Mouse (Mus musculus) lung, embryonic 15.5 days (tissue): Measurements from ENCODE around the gene Nxpe5. TPM values are rescaled to one million over a fixed set of nuclear protein-coding genes. Genes with fewer than 3 reads are reported as not detected.

Experiments used
- ATAC-seq: fragments of 200-750 bp; cut with Nextera tagmentation; 2 replicates; pipeline ENCODE4 v1.8.0; 2017; ENCODE audit warnings: moderate number of reproducible peaks, borderline replicate concordance; ENCODE audit not compliant: low FRiP score, low TSS enrichment; ENCODE audit errors: extremely low read depth
- H3K27ac ChIP-seq: fragments of 300-500 bp; sonication (generic); 2 replicates; pipeline ENCODE4 v1.5.1; 2015; ENCODE audit warnings: moderate library complexity, mild to moderate bottlenecking, inconsistent platforms
- H3K27me3 ChIP-seq: fragments of 300-500 bp; sonication (generic); 2 replicates; pipeline ENCODE4 v1.6.1; 2015; ENCODE audit warnings: inconsistent platforms
- H3K36me3 ChIP-seq: fragments of 300-500 bp; sonication (generic); 2 replicates; pipeline ENCODE4 v1.6.1; 2015; ENCODE audit warnings: inconsistent platforms
- H3K4me1 ChIP-seq: fragments of 300-500 bp; sonication (generic); 2 replicates; pipeline ENCODE4 v1.6.1; 2015; ENCODE audit warnings: inconsistent platforms
- H3K4me2 ChIP-seq: fragments of 300-500 bp; sonication (generic); 2 replicates; pipeline ENCODE4 v1.6.1; 2015; ENCODE audit warnings: inconsistent platforms, mild to moderate bottlenecking, moderate library complexity
- H3K4me3 ChIP-seq: fragments of 300-500 bp; sonication (generic); 2 replicates; pipeline ENCODE4 v1.5.1; 2015; ENCODE audit warnings: mild to moderate bottlenecking, inconsistent platforms
- H3K9ac ChIP-seq: fragments of 300-500 bp; sonication (generic); 2 replicates; pipeline ENCODE4 v1.6.1; 2015; ENCODE audit warnings: inconsistent platforms
- H3K9me3 ChIP-seq: fragments of 300-500 bp; sonication (generic); 2 replicates; pipeline ENCODE4 v1.6.1; 2016; ENCODE audit warnings: inconsistent platforms
- WGBS: fragments of 180-500 bp; shearing (Covaris S2); methylation state at CpG from one replicate; pipeline ENCODE4 v1.1.7; 2015; 5-methylcytosine and 5-hydroxymethylcytosine counted together
- polyA plus RNA-seq: library from polyadenylated mRNA; unstranded; fragments of >200 nt; fragmentation: Nextera tagmentation; extraction: Ambion mirVana; gene quantifications from 2 replicates; pipeline ENCODE4 v1.2.1, GENCODE M21; 2015

Nxpe5 gene
- polyA plus RNA-seq, 1 experiment from 2014 or later, result not detected

GRCm38 (mm10) chr5:138256094-138256467, 30.4 kb downstream of the Nxpe5 start:
- Histone ChIP-seq H3K4me3 (peak overlapping the region; percentile 76), H3K4me1 (peaks cover 10% of the 10 kb centered on the region), H3K9me3 (no peaks in the 10 kb centered on the region), H3K9ac (peak overlapping the region; percentile 61), H3K36me3 (peaks cover 29% of the 10 kb centered on the region), H3K27ac (peak overlapping the region; percentile 77), H3K27me3 (no peaks in the 10 kb centered on the region), H3K4me2 (peak overlapping the region; percentile 70)
- 20% methylated on average over 7 of the region's 7 CpGs for WGBS
- ATAC-seq, result no peak

- H3K27me3 ChIP-seq, result no peaks in the 10 kb centered on the region
- WGBS, result 80% methylated on average over 10 of the region's 10 CpGs
- H3K27ac ChIP-seq, result no peak overlapping the region
- H3K9me3 ChIP-seq, result no peaks in the 10 kb centered on the region
- no peak for ATAC-seq
- H3K4me3 ChIP-seq, result no peak overlapping the region
- H3K9ac ChIP-seq, result no peak overlapping the region
- peaks cover 38% of the 10 kb centered on the region for H3K36me3 ChIP-seq
- H3K4me2 ChIP-seq, result no peak overlapping the region
- H3K4me1 ChIP-seq, result peaks cover 16% of the 10 kb centered on the region
Measured at GRCm38 (mm10) chr5:138256966-138257584, 31.4 kb downstream of the Nxpe5 start.

GRCm38 (mm10) chr5:138257585-138257978, 31.9 kb downstream of the Nxpe5 start:
- 93% methylated on average over 4 of the region's 4 CpGs for WGBS
- H3K9me3 ChIP-seq, result no peaks in the 10 kb centered on the region
- no peak overlapping the region for H3K9ac ChIP-seq
- ATAC-seq, result no peak
- H3K27me3 ChIP-seq, result no peaks in the 10 kb centered on the region
- H3K27ac ChIP-seq, result no peak overlapping the region
- H3K4me2 ChIP-seq, result no peak overlapping the region
- H3K4me1 ChIP-seq, result peaks cover 21% of the 10 kb centered on the region
- H3K36me3 ChIP-seq, result peaks cover 39% of the 10 kb centered on the region
- no peak overlapping the region for H3K4me3 ChIP-seq

GRCm38 (mm10) chr5:138258078-138258477, 32.4 kb downstream of the Nxpe5 start:
- no peak for ATAC-seq
- peaks cover 26% of the 10 kb centered on the region for H3K4me1 ChIP-seq
- H3K27me3 ChIP-seq, result no peaks in the 10 kb centered on the region
- no peak overlapping the region for H3K4me2 ChIP-seq
- no peak overlapping the region for H3K27ac ChIP-seq
- no peak overlapping the region for H3K4me3 ChIP-seq
- peaks cover 39% of the 10 kb centered on the region for H3K36me3 ChIP-seq
- no peaks in the 10 kb centered on the region for H3K9me3 ChIP-seq
- no peak overlapping the region for H3K9ac ChIP-seq
- 74% methylated on average over 3 of the region's 3 CpGs for WGBS

- peaks cover 39% of the 10 kb centered on the region for H3K36me3 ChIP-seq
- no peaks in the 10 kb centered on the region for H3K27me3 ChIP-seq
- 76% methylated on average over 6 of the region's 6 CpGs for WGBS
- no peak overlapping the region for H3K4me3 ChIP-seq
- no peak overlapping the region for H3K27ac ChIP-seq
- H3K4me2 ChIP-seq, result no peak overlapping the region
- ATAC-seq, result no peak
- peaks cover 29% of the 10 kb centered on the region for H3K4me1 ChIP-seq
- H3K9me3 ChIP-seq, result no peaks in the 10 kb centered on the region
- H3K9ac ChIP-seq, result no peak overlapping the region
Measured at GRCm38 (mm10) chr5:138258542-138258941, 32.8 kb downstream of the Nxpe5 start.

- 67% methylated on average over 7 of the region's 7 CpGs for WGBS
- ATAC-seq, result no peak
- no peak overlapping the region for H3K4me2 ChIP-seq
Measured at GRCm38 (mm10) chr5:138258993-138259392, 33.3 kb downstream of the Nxpe5 start.

GRCm38 (mm10) chr5:138260051-138260450, 34.4 kb downstream of the Nxpe5 start:
- Histone ChIP-seq H3K4me3 (no peak overlapping the region), H3K36me3 (peaks cover 39% of the 10 kb centered on the region), H3K27me3 (no peaks in the 10 kb centered on the region), H3K4me1 (peaks cover 34% of the 10 kb centered on the region), H3K27ac (no peak overlapping the region), H3K9me3 (no peaks in the 10 kb centered on the region), H3K9ac (no peak overlapping the region), H3K4me2 (no peak overlapping the region)
- 81% methylated on average over 10 of the region's 10 CpGs for WGBS
- ATAC-seq, result no peak

More at GRCm38 (mm10) chr5:138258993-138259392, 33.3 kb downstream of the Nxpe5 start:
- H3K4me1 ChIP-seq, result peaks cover 29% of the 10 kb centered on the region
- H3K9ac ChIP-seq, result no peak overlapping the region
- no peaks in the 10 kb centered on the region for H3K9me3 ChIP-seq
- H3K4me3 ChIP-seq, result no peak overlapping the region
- H3K36me3 ChIP-seq, result peaks cover 39% of the 10 kb centered on the region
- H3K27me3 ChIP-seq, result no peaks in the 10 kb centered on the region
- H3K27ac ChIP-seq, result no peak overlapping the region

- WGBS, result 67% methylated on average over 11 of the region's 11 CpGs
- Histone ChIP-seq H3K4me3 (no peak overlapping the region), H3K9ac (no peak overlapping the region), H3K36me3 (peaks cover 39% of the 10 kb centered on the region), H3K27ac (no peak overlapping the region), H3K4me1 (peaks cover 34% of the 10 kb centered on the region), H3K4me2 (no peak overlapping the region), H3K27me3 (no peaks in the 10 kb centered on the region), H3K9me3 (no peaks in the 10 kb centered on the region)
- no peak for ATAC-seq
Measured at GRCm38 (mm10) chr5:138260834-138261233, 35.1 kb downstream of the Nxpe5 start.

- H3K4me2 ChIP-seq, result no peak overlapping the region; the same call in 1 of the 2 replicates
- no peaks in the 10 kb centered on the region for H3K27me3 ChIP-seq
- H3K4me1 ChIP-seq, result peaks cover 29% of the 10 kb centered on the region
- H3K27ac ChIP-seq, result no peak overlapping the region
- H3K36me3 ChIP-seq, result peaks cover 43% of the 10 kb centered on the region
- no peak overlapping the region for H3K9ac ChIP-seq
- H3K4me3 ChIP-seq, result peak overlapping the region; percentile 83; the same call in 1 of the 2 replicates
- 72% methylated on average over 4 of the region's 4 CpGs for WGBS
- no peak for ATAC-seq
- H3K9me3 ChIP-seq, result no peaks in the 10 kb centered on the region
Measured at GRCm38 (mm10) chr5:138262001-138262400, 36.3 kb downstream of the Nxpe5 start.

- no peak overlapping the region for H3K27ac ChIP-seq
- ATAC-seq, result no peak
- peaks cover 29% of the 10 kb centered on the region for H3K4me1 ChIP-seq
- H3K36me3 ChIP-seq, result peaks cover 43% of the 10 kb centered on the region
- H3K4me3 ChIP-seq, result peak overlapping the region; percentile 83
- no peaks in the 10 kb centered on the region for H3K9me3 ChIP-seq
- no peaks in the 10 kb centered on the region for H3K27me3 ChIP-seq
- H3K9ac ChIP-seq, result peak overlapping the region; percentile 93
- 60% methylated on average over 18 of the region's 18 CpGs for whole genome bisulfite sequencing
- H3K4me2 ChIP-seq, result peak overlapping the region; percentile 92
Measured at GRCm38 (mm10) chr5:138262582-138263240, 37.0 kb downstream of the Nxpe5 start.

GRCm38 (mm10) chr5:138263260-138264206, 37.8 kb downstream of the Nxpe5 start, which contains the start of gene BC037034:
BC037034 (minus strand) TSS chr5:138264033.
- ATAC-seq, result peak; percentile 90
- Histone ChIP-seq H3K4me1 (peaks cover 29% of the 10 kb centered on the region), H3K4me3 (peak within 1 kb of the TSS; percentile 83), H3K27me3 (no peaks in the 10 kb centered on the region), H3K9me3 (no peaks in the 10 kb centered on the region), H3K9ac (peak within 1 kb of the TSS; percentile 93), H3K27ac (peak within 1 kb of the TSS; percentile 56), H3K36me3 (peaks cover 36% of the 10 kb centered on the region), H3K4me2 (peak within 1 kb of the TSS; percentile 92)
- WGBS, result under 1% methylated on average over 71 of the region's 71 CpGs
